Mouse (Mus musculus) frontal cortex, postnatal 36 days (tissue): ENCODE results near the gene Rai2.
A peak's percentile ranks its signal among the peaks of the same experiment; 100 is the strongest.

Experiments
- DNase-seq, 2 experiments: peaks; one replicate each; pipeline ENCODE4 v3.0.0; 2022; ENCODE audit warnings: low spot score in 2 of 2

Rai2 gene

DNA sequence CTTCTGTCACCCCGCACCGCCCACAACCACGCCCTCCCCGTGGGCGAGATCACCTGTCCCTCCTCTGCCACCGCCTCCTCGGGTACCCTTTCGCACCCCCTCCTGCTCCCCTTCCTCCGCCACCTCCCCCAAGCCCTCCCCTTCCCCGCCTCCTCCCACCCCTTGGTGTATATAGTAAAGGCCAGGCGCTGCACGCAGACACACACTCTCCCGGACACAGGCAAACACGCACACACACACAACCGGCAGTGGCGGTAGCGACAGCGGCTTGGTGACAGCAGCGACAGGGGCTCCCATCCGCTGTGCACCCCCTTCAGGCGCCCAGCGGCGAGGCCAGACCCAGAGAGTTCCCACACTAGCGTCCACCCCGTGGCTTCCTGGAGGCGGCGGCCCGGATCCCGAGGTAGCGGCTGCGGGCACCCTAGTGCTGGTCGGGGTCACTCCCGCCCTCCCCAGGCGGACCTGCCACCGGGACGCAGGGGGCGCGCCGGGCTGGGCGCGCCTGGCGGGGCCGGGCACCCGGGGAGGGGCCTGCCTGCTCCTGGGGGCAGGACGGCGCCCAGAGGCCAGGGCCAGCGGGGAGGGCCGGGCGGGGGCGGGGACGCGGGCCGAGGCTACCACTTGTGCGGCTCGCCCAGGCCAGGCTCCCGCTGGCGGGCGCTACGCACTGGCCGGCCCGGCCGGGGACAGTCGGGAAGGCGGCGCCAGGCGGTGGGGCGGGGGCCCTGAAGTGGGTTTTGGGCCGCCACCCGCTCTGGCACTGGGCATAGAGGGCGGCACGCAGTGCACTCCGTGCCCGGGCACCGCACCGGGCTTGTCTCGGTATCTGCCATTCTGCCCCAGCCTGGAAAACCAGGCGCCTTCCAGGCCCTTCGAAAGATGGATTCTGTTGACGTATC lies at the start of gene Rai2:
Gene Rai2 (plus strand): TSS at position 205 of the 899 bp plus-strand sequence.
- no peak for DNase-seq

DNA sequence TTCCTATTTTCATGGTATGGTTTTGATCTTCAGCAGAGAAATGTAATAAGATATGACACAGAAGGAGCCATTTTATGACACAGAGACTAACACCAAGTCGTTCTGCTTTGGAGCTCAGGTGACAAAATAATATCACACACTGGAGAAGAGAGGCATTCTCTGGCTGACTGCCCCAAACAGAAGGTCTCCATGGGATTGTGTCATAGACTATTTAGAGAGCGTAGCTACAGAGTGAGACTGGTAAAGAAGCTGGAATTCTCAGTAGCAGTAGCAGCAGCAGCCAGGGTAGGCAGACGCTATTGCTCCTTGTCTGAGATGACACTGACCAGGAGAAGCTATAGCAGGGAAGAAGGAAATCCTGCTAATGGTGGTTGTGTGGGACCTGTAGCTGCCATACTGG lies 27.5 kb upstream of the Rai2 start:
- DNase-seq: no peak

DNA sequence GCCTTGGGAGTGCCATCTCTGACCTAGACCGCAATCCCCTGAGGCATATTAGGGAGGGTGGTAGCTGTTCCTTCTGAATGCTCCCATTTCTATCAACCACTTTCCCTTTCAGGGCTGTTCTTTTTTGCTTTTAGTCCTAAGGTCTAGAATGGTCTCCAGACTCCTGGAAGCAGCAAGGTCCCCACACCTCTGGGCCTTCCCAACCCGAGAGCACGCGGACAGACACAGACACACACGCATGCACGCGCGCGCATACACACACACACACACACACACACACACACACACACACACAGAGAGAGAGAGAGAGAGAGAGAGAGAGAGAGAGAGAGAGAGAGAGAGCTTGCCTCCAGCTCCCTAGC lies 385 bp upstream of the Rai2 start:
- no peak for DNase-seq

DNA sequence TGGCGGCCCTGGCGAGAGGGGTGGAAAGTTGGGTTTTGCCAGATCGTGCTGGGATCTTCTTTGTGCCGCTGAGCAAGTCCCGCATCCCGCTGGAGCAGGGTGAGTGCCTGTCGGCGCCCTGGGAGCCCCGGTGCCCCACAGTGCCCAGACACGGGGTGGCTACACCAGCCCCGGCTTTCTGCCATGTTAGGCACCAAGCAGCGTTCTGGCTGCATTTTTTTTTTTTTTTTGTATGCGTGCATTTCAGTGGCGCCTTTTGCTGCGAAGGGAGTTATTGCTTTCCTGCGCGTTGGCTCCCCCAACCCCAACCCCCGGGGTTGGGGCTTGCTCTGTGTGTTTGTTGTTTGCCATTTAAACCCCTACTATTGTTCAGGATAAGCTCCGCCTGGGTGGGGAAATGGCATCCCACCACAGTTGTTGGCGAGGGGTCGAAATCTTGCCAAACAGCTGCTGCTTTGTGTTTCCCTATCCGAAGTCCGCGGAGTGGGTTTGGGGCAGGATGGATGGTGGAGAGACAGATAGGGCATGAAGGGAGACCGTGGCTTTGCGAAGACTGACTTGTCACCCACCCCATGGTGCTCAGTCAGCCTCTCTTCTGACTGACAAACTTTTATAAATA lies 1.0 kb downstream of the Rai2 start:
- DNase-seq: no peak

DNA sequence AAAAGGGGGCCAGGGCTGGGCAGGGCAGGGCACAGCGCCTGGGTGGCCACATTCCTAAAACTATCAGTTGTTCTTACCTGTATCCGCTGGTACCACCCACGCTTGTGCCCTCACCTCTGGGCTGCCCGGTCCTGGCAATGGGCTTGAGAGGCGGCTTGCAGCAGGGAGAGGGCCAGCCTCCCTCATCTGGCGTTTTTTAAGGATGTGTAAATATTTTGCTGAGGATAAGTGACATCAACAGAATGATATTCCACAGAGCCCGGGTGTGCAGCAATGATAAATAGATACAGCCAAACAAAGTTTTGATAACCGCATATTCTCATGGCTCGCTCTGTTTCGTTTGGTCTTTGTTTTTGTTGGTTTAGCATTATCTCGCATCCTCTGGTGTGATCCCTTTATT lies 1.7 kb downstream of the Rai2 start:
- no peak for DNase-seq

DNA sequence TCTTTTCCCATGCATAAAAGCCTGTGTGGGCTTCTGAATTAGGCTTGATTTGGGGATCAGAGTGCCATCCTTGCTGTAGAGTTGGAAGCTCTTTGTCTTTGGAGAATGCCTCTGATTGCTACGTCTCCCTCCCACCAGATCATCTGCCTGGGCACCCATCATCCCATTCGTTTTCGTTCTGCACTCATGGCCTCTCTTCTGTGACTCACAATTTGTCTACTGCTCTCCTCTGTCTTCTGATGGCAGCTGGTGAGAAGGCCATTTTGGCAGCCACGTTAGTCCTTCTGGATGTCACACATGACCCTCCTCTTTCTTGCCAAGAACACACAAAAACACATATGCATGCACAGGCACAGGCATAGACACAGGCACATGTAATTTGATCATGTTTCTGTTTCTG lies 4.2 kb downstream of the Rai2 start:
- DNase-seq: no peak

DNA sequence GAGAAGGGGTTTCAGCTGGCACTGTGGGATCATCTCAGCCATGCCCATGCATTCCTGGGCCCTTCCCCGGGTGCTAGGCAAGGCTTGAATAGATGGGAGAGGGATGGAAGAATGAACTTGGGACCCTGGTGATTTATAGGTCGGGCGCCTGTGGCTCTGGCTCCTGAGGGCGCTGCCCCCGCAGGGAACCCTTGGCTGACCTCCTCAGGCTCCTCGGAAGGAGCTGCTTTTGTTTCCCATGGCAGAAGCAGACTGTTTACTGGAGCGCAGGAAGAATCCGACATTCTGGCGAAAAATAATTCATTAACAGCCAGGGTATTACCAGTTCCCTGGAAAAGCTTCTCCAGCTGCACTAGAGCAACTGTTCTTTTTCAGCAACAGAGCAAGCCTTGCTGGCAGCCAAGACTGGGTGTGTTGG lies 6.5 kb downstream of the Rai2 start:
- no peak for DNase-seq

DNA sequence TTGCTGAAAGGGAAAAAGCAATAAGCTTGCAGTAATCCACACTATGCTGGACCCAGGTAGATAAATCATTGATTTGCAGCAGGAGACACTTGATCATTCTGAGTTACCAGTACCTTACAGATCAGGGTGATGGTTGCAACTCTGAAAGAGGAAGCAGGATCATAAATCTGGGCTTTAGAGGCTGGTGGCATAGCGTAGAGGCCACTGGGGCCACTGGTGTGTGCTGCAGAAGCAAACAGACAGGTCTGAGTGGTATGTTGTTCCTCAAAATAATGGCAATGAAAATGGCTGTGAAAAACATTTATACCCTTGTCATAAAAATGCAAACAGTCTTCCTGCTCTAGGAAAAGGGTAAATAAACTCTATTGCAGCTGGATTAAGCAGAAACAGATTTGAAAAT lies 9.4 kb downstream of the Rai2 start:
- no peak for DNase-seq

DNA sequence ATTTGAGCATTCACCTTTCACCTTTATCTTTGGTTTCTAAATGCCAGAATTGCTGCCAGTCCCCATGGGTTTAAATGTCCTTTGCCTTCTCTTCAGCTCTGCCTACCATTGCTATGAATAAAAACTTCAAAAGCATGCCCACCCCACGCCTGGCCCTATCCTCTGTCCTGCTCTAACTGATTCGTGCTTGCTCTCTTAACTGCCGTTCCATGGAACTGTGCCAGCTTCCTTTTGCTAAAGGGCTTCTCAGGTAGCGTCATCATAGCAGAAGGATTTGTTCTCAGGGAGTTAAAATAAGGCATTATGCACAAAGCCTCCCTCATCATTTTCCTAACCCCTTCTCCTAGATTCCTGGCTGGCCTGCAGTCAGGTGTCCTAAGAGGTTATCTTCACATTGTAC lies 11.6 kb downstream of the Rai2 start:
- no peak for DNase-seq

DNA sequence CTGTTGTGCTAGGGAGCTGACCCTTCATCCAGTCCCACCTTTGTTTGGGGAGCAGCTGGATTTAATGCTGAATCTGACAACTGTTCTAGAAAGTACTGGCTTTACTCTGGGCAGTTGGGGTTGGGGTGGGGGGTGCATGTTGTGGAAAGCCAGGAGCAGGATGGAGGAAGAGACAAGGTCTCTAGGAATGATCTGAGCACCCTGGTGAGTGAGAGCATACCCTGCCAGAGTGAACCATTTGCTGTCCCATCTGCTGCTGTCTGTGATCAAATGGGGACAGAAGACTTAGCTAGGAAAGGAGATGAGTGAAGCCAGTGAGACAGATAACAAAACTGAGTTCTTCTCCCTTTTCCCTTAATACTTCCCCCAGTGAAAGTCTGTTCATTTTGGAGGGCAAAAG lies 13.2 kb downstream of the Rai2 start:
- no peak for DNase-seq

DNA sequence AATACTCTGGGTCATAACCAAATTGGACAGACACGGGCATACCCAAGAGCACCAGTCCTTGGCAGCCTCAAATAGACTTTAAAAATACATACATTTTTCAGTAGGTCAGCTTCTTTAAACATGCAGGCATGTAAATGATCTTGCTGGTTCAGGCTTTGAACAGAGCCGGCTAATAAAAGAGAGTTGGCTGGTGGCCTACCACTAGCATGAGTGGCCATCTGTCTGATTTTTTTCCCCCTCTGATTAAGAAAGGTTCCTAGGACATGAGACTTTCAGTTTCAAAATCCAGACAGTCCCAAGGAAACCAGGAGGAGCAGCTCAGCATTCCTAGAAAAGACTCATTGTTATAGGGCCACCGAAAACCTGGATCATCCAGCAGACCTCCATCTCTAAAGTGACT lies 15.0 kb downstream of the Rai2 start:
- DNase-seq: no peak

DNA sequence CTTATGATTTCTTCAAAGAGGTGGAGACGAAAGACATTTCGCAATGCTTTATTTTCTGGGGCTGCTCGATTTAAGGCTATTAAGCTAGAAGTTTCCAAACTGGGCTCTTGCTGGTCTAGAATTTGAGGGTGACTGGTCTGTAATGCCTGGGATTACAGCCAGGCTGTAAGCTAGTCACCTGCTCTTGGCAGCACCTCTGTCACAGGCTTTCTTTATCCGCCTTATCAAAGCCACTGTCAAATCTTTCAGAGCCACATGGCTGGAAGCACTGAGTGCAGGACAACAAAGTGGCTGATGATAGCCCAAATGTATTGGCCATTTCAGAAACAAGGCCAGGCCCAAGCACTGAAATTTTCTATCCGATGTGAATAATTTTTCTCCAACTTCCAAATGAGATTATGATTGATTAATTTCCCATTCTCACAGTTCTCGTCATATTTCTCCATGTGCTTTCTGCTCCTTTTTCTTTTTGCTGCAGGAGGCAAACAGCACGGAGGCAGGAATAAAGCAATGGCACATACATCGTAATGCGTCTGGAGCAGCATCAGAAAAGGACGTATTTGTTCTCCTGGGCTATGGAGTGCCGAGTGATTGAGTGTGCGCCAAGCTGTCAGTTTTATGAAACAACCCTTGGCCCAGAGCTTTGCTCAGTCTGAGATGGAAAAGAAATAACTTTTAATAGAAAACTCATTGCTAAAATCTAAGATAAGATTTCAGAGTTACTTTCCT lies 16.9 kb downstream of the Rai2 start:
- DNase-seq: no peak

DNA sequence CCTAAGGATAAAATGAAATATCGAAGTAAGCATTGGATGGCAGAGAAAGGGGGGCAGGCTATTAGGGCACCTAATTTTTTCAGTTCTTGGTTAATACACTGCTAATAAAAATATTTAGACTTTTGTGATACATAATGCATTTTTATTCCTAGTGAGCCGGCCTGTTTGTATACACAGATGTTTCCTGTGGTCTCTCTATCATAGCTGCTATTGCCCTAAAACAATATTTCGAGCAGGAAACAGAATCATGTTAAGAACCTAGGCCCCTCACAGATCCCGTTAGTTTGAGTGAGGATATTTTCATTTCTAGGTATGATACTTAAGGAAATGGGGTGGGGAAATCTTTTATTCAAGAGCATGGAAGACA lies 17.4 kb downstream of the Rai2 start:
- no peak for DNase-seq

DNA sequence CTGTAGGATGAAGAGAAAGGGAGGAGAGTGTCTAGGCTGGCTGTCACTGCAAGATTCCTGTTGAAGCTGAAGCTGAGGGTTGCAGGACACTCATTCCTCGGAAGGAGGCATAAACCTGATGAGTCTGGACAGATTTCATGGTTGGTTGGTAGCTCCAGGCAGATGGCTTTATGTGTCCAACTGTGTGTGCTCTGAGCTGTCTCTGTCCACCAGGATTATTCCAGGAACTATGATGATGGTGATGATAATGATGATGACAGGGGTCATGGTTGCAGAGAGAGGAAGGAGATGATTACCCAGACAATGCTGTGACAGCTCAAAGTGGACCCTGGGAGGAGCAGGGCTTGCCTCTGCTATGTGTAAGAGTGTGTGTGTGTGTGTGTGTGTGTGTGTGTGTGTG lies 22.5 kb downstream of the Rai2 start:
- no peak for DNase-seq

DNA sequence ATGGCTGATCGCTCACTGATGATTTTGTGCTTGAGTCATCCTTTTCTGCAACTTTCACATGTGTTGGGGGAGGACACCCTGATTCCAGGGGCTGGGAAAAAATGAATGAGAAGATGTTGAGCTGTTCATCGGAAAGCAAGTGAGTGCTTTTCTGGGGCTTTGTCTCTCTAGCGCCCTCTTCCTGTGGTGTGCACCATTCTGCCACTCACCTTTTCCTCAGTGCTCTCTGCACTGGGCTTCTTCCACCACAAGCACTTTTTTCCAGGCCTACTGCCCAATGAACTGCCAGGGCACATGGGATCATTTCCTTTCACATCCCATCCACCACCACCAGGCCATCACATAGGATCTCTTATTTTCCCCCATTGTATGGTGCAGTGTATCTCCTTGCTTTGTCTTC lies 26.2 kb downstream of the Rai2 start:
- no peak for DNase-seq

DNA sequence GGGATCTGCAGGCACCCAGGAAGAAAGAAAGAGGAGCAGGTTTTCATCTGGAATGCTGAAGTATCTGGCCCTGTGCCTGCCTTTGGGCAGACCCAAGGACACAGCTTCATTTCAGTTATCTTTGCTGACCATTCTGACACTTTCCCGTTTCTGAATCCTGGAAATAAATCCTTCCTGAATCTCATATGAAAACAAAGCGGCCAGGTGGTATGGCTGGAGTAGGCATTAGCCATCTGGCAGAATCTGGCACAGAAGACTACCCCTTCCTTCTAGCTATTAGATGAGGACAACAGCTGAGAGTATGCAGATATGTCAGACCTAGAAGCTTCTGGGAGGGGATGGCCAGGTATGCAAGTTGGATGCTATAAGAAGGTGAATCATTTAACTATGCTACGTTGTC lies 28.4 kb downstream of the Rai2 start:
- DNase-seq: no peak

DNA sequence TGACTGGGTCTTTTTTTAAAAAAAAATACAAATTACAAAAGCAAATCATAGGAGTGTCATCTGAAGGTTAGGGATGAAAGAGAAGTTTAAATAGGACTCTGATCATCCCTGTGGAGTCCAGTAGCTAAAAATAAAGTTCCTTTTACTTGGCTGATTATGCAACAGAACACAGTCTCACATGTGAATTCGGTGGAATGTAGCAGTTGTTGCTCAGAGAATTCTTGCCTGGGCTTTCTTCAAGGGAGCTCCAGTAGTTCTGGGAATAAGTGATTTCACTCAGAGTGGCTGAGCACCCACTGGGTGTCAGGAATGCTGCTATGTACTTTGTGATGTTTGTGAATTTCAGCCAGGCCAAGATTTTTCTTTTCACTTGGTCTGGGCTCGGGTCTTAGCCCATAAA lies 30.5 kb downstream of the Rai2 start:
- DNase-seq: no peak

DNA sequence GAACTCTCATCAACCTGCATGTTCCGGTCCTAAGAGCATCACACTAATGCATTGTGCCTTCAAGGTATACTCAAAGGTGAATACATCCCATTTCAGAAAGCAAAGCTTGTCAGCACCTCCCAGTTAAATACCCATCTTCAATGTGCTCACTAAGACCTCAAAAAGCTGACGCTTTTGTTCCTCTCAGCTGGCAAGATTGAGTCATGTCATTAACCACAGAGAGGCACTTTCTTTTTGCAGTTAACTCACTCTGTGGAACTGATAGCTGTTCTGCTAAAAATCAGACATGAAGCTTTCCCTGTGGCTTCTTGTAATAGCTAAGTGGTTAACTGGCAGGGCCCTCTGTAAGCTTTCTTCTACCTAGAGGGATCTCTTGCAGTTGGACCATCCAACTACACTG lies 36.6 kb downstream of the Rai2 start:
- no peak for DNase-seq

DNA sequence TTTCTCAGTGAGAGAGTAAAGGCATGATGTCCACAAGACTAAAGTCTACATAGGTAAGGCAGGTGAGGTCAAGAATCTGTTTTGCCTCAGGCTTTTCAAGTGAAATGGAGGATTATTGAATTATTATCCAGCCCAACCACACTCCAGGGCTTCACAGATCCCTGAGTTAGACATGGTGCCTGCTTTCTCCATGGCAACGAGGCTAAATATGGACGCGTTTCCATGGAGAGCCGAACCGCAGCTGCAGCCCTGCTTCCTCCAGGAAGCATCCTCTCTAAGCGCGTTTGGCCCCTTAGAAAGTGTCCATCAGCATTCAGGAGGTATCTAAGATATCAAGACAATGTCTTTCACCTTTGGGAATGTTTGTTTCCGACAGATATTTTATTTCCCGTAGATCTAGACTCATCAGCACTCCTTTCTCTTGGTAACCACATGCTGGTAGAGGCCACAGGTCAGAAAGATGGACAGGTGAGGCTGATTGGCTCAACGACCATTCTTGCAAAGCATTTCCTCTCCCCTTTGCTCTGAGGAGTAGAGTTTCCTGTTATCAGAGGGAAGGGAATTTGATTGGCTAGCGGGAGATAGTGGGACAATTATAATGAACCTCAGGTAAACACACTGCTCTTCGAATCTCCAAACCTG lies 59.6 kb downstream of the Rai2 start:
- DNase-seq: peak; percentile 31 to 41

DNA sequence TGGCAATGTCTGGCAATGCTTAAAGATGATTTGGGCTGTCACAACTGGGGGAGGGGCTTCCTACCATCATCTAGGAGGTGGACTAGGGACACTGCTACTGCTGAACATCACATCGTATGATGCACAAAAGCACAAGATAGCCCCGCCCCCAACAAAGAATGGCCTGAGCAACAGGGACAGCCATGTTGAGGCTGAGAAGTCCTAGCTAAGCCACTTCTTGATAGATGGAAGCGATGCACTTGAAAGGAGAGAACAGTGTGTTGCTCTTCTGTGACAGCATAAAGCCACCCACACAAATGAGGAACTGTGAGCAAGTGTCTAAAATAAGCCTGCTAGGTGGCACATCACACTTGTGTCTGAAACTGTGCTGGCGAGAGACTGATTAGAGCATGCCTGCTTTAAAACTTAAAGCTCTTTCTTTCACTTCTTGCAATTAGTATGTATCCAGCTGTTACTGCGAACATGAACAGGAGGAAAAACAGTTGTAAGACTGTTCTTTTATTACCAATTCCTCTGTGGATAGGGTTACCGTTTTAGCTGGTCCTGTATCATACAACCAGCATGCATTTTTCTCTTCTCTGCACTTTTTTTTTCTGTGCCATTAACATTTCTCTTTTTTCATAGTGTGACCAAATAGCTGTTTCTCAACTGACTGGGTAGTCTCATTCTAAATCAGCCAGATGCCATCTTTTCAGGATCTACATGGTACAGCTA lies 63.6 kb downstream of the Rai2 start:
- DNase-seq: peak; percentile 9 to 56

DNA sequence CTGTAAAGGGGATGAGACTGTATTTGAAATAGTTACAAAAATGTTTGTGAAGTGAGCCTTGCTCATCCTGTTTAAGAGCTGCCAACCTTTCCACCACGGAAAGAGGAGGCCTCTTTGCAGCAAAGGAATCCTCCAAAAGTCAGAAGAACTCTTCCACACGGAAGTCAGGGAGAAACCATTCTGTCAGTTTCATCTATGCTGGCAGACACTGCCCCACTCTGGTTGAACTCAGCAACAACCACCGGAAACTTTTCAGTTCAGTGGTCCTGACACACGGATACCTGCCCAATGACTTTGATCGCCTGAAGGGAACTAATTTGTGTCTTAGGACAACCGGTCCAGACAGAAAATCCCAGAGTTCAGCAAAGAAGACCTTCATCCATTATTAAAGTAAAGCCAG lies 73.3 kb downstream of the Rai2 start:
- DNase-seq: peak in 1 of 2 experiments; percentile 31

DNA sequence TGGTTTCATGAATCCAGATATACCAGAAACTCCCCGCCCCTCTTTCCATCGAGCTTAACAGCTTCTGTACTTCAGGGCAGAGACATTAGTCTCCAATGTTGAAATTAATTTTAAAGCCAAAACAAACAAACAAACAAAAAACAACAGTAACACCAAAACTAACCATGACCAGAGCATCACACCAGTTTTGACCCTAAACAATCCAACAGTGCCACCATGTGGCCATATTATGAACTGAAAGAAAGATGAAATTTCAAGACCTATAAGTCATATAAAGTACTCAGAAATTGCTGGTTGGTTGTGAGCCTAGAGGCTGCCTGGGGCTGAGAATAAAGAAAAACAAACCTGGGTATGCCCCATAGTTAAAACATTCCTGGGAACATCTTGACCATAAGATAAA lies 109.3 kb downstream of the Rai2 start:
- DNase-seq: peak in 1 of 2 experiments; percentile 17
